Mouse (Mus musculus): ENCODE data around the gene Dennd4a.

The Dennd4a gene

GRCm38 (mm10) chr9:64810822-64811537 is at the start of gene Dennd4a:
Gene Dennd4a, plus strand, starts transcription at chr9:64811340.
- peak; percentile 97 for DNase-seq (ENCODE audit: low read depth, low spot score)

DNA sequence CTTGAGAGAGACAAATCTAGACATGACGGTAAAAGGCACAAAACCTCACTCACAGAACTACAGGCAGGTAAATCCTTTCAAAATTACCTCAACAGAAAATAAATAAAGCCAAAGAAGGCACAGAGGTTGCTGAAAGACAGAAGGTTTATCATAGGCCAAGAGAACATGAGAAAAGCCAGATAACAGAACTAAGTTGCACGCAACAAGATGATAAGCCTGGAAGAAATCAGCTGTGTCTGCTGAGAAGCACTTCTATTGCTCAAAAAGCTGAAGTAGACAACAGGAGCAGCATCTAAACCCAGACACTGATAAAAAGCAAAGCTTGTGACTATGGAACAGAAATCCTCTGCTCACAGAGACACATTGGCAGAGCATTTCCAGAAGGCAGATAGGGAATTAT is 46.3 kb upstream of the Dennd4a start:
- no peak for DNase-seq (ENCODE audit: low read depth, low spot score)

GRCm38 (mm10) chr9:64766136-64766535 is 45.0 kb upstream of the Dennd4a start:
- no peak for DNase-seq (ENCODE audit: low read depth, low spot score)

DNA sequence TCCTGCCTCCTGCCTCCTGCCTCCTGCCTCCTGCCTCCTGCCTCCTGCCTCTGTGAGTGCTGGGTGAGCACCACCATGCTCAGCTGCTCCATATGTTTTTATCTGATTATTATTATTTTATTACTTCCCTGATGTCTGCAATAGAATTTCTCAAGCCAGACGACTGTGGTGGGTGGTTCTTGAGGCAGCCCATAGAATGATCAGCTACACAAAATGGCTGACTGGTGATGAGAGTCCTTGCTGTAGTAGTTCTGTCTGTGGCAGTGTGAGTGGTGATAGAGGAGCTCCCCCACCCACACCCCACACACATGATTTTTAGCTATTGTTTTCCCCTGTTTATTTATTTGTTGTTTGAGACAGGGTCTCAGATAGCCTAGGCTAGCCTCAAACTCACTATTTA is 43.3 kb upstream of the Dennd4a start:
- no peak for DNase-seq (ENCODE audit: low read depth, low spot score)

DNA sequence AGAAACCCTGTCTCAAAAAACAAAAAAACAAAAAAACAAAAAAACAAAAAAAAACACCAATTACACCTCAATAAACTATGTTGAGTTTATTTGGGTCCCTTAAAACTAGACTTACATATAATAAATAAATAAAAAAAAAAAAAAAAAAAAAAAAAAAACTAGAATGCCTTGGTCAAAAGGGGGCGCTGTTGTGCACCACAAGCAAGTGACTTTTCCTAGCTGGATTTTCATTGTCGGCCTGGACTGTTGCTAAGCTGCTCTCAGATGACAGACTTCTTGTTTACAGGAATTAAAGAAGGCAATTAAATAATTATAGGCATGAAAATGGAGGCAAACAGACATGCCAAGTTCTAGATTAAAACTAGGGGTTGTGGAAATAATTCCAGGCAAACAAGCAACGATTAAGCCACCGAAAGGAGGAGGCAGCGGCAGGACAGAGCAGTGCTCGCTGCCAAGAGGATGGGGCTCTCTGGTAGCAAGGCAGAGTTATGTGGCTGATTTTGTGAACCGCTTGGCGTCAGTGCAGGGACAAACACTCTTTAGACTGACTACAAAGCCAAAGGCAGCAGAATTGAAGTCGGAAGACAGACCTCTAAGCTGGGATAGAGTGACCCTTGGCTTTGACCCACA is 42.0 kb upstream of the Dennd4a start:
- no peak for DNase-seq (ENCODE audit: low read depth, low spot score)

- DNase-seq (ENCODE audit: low read depth, low spot score) = no peak
Observed at GRCm38 (mm10) chr9:64769911-64770310, 41.2 kb upstream of the Dennd4a start.

GRCm38 (mm10) chr9:64770411-64770849 is 40.7 kb upstream of the Dennd4a start:
- no peak for DNase-seq (ENCODE audit: low read depth, low spot score)

DNA sequence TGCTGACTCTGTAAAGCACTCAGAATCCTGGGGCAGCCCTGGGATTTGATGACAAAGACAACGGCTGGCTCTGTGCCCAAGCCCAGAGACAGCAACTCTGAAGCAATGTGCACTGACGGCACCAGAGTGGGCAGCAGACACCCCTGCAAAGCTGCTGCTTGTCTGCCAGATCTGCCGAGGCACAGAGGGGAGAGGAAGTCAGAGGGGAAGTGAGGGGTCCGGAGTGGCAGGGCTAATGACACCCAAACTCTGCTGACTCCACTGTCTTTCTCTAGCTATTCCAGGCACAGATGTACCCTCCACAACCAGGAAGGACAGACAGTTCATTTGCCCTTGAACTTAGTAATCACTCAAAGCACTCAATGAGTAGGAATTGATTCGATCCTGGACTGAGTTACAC is 39.9 kb upstream of the Dennd4a start:
- peak; percentile 46 for DNase-seq (ENCODE audit: low read depth, low spot score)

DNA sequence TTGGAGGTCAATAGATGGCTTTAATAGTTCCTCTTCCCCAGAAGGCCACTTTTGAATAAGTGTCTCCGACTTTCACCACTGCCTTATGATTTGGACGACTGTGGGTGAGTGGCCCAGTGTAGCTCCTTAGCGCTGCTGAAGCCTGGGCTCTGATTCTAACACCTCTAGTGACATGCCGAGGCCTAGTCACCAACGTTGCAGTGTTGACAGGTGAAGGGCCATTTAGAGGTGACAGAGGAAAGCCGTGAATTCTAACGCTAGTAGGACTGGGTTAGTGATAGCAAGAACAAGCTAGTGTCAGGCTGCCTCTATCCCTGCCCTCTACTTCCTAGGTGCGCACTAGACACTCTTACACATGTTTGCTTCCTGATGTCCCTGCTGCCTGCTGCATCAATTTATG is 37.9 kb upstream of the Dennd4a start:
- DNase-seq (ENCODE audit: low read depth, low spot score) = no peak

GRCm38 (mm10) chr9:64773936-64774335 is 37.2 kb upstream of the Dennd4a start:
- no peak for DNase-seq (ENCODE audit: low read depth, low spot score)

DNA sequence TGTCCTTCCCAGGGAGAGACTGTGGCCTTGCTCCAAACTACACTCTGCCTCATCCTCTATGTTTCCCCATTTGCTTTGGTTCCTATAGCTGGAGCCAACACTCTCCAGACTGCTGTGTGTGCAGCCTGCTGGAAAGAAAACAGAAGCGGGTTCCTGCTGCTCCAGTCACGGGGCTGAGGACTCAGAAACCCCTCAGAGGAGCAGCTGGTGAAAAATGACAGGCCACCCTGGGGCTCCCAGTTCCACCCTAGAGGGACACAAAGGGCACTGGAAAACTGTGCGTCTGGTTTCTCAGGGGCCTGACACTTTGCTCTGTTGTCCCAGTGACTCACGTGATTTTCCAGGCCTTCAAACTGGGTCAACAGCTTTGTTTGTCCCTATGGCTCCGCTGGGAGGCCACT is 36.7 kb upstream of the Dennd4a start:
- DNase-seq (ENCODE audit: low read depth, low spot score) = no peak

DNA sequence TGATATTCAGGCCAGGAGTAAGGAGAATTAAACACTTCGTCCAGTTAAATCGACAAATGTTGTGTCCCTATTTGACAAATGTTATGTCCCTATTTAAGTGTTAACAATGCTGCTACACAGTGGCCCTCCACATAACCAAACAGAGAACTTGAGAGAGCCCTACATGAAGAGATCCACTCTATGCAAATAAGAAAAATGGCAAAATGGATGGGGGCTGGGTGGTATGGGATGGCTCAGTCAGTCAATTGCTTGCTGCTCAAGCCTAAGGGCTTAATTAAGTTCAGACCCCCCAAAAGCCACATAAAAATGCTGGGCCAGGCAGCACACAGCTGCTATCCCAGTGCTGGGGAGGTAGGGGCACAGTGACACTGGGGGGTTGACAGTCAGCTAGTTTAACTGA is 36.3 kb upstream of the Dennd4a start:
- no peak for DNase-seq (ENCODE audit: low read depth, low spot score)

- no peak for DNase-seq (ENCODE audit: low read depth, low spot score)
Observed at GRCm38 (mm10) chr9:64775491-64775890, 35.6 kb upstream of the Dennd4a start.

DNA sequence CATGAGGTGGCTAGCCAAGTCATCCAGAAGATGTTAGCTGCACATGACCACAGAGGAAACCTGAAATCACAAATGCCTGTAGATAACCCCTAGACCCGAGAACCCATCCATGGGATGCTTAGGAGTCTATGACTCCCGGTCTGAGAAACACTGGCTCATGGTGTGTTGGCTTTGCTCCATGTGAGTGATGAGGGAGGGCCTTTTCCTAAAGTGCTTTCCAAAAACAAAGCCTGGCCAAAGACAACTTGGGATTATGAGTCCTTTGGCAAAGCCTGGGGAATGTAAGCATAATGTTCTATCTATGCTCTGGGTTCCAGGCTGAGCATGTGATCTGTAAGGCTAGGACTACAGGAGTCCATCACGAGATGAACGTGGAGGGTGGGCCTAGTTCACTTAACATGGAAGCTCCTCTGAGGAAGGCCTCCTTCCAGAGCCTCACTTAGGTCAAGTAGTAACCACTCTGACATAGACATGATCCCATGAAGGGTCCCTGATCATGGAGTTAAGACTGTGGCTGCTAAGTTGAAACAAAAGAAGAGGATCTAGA is 33.6 kb upstream of the Dennd4a start:
- no peak for DNase-seq (ENCODE audit: low read depth, low spot score)

DNA sequence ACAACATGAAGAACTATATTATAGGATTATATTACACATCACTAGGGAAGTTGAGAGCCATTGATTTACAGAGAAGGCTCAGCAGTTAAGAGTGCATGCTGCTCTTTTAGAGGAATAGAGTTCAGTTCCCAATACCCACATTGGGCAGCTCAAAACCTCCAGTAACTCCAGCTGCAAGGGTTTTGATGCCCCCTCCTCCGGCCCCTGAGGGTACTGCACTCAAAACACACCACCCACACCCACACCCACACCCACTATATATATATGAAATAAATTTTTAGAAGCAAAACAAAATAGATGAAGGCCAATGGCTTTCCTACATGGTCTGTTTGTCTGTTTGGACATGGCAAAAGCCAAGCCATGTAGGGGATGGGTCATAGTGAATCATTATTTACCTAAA is 33.0 kb upstream of the Dennd4a start:
- no peak for DNase-seq (ENCODE audit: low read depth, low spot score)

DNA sequence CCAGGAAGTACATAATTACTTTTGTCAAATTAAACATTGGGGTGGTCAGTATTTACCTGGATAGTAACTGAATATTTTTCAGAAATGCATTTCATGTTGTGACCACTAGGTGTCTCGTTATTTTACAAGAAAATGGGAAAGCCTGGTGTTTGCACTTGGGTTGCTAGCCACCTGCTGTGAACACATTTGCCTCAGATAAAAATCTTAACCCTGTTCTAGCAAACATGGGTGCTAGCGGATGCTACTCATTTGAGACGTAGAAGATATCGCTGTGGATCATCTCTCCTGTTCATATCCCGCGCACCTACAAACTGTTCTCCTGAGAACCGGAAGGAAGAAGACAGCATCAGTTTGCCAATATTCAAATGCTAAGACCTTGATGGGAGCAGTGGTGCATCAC is 31.5 kb upstream of the Dennd4a start:
- DNase-seq (ENCODE audit: low read depth, low spot score) = no peak

- DNase-seq (ENCODE audit: low read depth, low spot score) = no peak
Observed at GRCm38 (mm10) chr9:64783511-64783910, 27.6 kb upstream of the Dennd4a start.

DNA sequence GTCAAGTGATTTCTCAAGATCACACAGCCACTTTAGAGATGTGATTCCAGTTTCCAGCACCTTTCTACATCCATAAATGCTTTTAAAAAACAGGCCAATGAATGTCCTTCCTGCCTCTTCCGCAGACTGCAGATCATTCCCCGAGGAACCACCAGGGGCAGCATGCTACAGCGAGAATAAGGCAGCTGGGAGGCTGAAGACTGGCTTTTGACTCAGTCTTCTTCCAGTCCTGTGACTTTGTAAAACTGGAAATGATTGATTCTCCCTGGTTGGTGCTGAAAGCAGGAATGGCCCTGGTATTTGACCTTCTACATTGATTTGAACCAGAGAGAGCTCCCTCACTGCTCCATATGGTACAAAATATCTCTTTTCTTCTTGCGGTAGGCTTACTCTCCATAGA is 26.3 kb upstream of the Dennd4a start:
- DNase-seq (ENCODE audit: low read depth, low spot score) = no peak

GRCm38 (mm10) chr9:64786216-64786905 is 24.8 kb upstream of the Dennd4a start:
- no peak for DNase-seq (ENCODE audit: low read depth, low spot score)

- DNase-seq (ENCODE audit: low read depth, low spot score) = no peak
Observed at GRCm38 (mm10) chr9:64788070-64788469, 23.1 kb upstream of the Dennd4a start.

DNA sequence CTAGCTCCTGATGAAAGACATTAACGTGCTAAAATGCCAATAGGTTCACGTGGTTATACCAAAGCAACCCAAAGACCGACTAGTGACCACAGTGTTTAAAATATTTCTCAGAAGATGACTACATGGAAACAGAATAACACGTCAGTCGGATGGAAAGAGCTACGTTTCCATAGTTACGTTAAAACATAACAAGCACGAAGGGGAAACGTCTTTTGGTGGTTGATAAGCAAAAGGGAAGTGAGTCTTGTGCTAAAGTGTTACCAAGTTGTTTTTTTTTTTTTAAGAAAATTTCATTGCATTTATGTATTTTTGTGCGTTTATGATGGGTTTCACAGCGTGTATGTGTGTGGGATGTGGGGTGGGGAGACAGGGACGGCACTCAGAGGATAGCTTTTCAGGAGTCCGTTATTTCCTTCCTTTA is 21.8 kb upstream of the Dennd4a start:
- peak; percentile 56 for DNase-seq (ENCODE audit: low read depth, low spot score)

GRCm38 (mm10) chr9:64789887-64790400 is 21.2 kb upstream of the Dennd4a start:
- DNase-seq (ENCODE audit: low read depth, low spot score) = no peak

Measured in skeletal muscle tissue, adult 2 months (tissue).